Mouse (Mus musculus) limb, embryonic 13.5 days (tissue): Measurements from ENCODE around the gene Wdr18. TPM values are rescaled to one million over a fixed set of nuclear protein-coding genes. Genes with fewer than 3 reads are reported as not detected.

Source experiments
- ATAC-seq: fragments of 200-750 bp; cut with Nextera tagmentation; 2 replicates; pipeline ENCODE4 v1.8.0; 2017; ENCODE audit warnings: low read depth, moderate number of reproducible peaks, moderate TSS enrichment; ENCODE audit not compliant: low FRiP score
- H3K27ac ChIP-seq: fragments of 300-500 bp; sonication (generic); 2 replicates; pipeline ENCODE4 v1.5.1; 2015; ENCODE audit warnings: inconsistent platforms, mild to moderate bottlenecking, moderate library complexity
- H3K27me3 ChIP-seq: fragments of 300-500 bp; sonication (generic); 2 replicates; pipeline ENCODE4 v1.6.1; 2015; ENCODE audit warnings: mild to moderate bottlenecking, inconsistent platforms
- H3K36me3 ChIP-seq: fragments of 300-500 bp; sonication (generic); 2 replicates; pipeline ENCODE4 v1.6.1; 2015; ENCODE audit warnings: inconsistent platforms, mild to moderate bottlenecking, moderate library complexity
- H3K4me1 ChIP-seq: fragments of 300-500 bp; sonication (generic); 2 replicates; pipeline ENCODE4 v1.6.1; 2015; ENCODE audit warnings: inconsistent platforms
- H3K4me2 ChIP-seq: fragments of 300-500 bp; sonication (generic); replicated peaks from 2 replicates; pipeline ENCODE4 v1.6.1; 2015; ENCODE audit warnings: inconsistent platforms, mild to moderate bottlenecking, moderate library complexity
- H3K4me3 ChIP-seq: fragments of 300-500 bp; sonication (generic); 2 replicates; pipeline ENCODE4 v1.5.1; 2015; ENCODE audit warnings: moderate library complexity, mild to moderate bottlenecking, inconsistent platforms
- H3K9ac ChIP-seq: fragments of 300-500 bp; sonication (generic); 2 replicates; pipeline ENCODE4 v1.6.1; 2015; ENCODE audit warnings: mild to moderate bottlenecking, inconsistent platforms
- H3K9me3 ChIP-seq: fragments of 300-500 bp; sonication (generic); 2 replicates; pipeline ENCODE4 v1.6.1; 2016; ENCODE audit warnings: inconsistent platforms
- WGBS: fragments of 180-500 bp; shearing (Covaris S2); methylation state at CpG from one replicate; pipeline ENCODE4 v1.1.7; 2015; 5-methylcytosine and 5-hydroxymethylcytosine counted together
- polyA plus RNA-seq: library from polyadenylated mRNA; unstranded; fragments of >200 nt; fragmentation: Nextera tagmentation; extraction: Ambion mirVana; gene quantifications from 2 replicates; pipeline ENCODE4 v1.2.1, GENCODE M21; 2015

Wdr18 gene
- polyA plus RNA-seq, 1 experiment from 2014 or later = 106 TPM

DNA sequence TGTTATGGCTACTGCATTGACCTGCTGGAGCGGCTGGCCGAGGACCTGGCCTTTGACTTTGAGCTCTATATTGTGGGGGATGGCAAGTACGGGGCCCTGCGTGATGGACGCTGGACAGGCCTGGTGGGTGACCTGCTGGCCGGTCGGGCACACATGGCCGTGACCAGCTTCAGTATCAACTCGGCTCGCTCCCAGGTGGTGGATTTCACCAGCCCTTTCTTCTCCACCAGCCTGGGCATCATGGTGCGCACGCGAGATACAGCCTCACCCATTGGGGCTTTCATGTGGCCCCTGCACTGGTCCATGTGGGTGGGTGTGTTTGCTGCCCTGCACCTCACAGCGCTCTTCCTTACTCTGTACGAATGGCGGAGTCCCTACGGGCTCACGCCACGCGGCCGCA lies 14.1 kb downstream of the Wdr18 start:
- peaks cover 55% of the 10 kb centered on the region for H3K36me3 ChIP-seq
- WGBS = 88% methylated on average over 21 of the region's 21 CpGs
- peaks cover 37% of the 10 kb centered on the region for H3K27me3 ChIP-seq
- peaks cover 18% of the 10 kb centered on the region for H3K4me1 ChIP-seq
- no peak overlapping the region for H3K4me3 ChIP-seq
- no peak overlapping the region for H3K9ac ChIP-seq
- H3K9me3 ChIP-seq = no peaks in the 10 kb centered on the region
- no peak overlapping the region for H3K27ac ChIP-seq
- ATAC-seq = no peak
- H3K4me2 ChIP-seq = no peak overlapping the region

DNA sequence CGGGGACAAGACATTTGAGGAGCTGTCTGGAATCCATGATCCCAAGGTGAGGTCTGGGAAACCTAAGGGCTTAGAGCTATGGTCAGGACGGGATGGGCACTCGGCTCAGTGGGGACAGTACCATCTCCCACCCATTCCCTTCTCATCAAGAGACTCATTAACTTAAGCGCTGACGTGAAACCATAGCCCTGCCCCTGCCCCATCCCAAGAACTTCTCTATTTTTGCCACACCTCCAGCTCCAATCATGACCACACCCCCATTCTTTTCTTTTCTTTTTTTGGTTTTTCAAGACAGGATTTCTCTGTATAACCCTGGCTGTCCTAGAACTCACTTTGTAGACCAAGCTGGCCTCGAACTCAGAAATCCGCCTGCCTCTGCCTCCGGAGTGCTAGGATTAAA lies 14.7 kb downstream of the Wdr18 start:
- Histone ChIP-seq H3K4me3 (no peak overlapping the region), H3K36me3 (peaks cover 60% of the 10 kb centered on the region), H3K4me1 (peaks cover 13% of the 10 kb centered on the region), H3K9me3 (no peaks in the 10 kb centered on the region), H3K4me2 (no peak overlapping the region), H3K27ac (no peak overlapping the region), H3K27me3 (peaks cover 32% of the 10 kb centered on the region), H3K9ac (no peak overlapping the region)
- no peak for ATAC-seq
- WGBS = 93% methylated on average over 8 of the region's 8 CpGs

DNA sequence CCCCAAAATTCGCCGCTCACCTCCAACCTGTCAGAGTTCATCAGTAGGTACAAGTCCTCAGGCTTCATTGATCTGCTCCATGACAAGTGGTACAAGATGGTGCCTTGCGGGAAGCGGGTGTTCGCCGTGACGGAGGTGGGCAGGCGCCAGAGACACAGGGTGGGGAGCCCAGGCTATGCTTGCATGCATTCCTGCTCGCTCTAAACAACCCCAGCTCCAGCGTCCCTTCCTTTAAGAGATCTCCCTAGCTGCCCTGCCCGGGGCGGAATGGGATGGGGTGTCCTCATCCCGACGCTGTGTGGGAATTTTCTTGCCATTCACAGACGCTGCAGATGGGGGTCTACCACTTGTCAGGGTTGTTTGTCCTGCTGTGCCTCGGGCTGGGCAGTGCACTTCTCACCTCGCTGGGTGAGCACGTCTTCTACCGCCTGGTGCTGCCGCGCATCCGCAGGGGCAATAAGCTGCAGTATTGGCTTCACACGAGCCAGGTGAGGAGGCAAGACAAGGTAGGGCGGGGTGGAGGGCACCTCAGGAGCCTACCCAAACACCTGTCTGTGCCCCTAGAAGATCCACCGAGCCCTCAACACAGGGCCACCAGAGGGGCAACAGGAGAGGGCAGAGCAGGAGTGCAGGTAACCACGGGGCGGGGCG lies 16.2 kb downstream of the Wdr18 start:
- 85% methylated on average over 28 of the region's 28 CpGs for WGBS
- no peak overlapping the region for H3K9ac ChIP-seq
- peaks cover 20% of the 10 kb centered on the region for H3K27me3 ChIP-seq
- no peaks in the 10 kb centered on the region for H3K9me3 ChIP-seq
- H3K4me2 ChIP-seq = no peak overlapping the region
- no peak overlapping the region for H3K27ac ChIP-seq
- peaks cover 74% of the 10 kb centered on the region for H3K36me3 ChIP-seq
- H3K4me3 ChIP-seq = no peak overlapping the region
- no peak for ATAC-seq
- peaks cover 11% of the 10 kb centered on the region for H3K4me1 ChIP-seq

DNA sequence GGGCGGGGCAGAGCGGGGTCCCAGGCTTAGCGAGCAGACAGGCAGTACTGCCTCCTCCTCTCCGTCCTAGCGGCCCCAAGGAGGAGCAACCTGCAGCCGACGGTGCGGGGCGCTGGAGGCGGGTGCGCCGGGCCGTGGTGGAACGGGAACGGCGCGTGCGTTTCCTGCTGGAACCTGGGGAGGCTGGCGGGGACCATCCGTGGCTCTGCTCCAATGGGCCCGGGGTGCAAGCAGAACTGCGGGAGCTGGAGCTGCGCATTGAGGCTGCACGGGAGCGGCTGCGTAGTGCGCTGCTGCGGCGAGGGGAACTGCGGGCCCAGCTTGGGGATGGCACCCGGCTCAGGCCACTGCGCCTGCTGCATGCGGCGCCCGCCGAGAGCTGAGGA lies 16.8 kb downstream of the Wdr18 start:
- no peak for ATAC-seq
- Histone ChIP-seq H3K4me1 (peaks cover 13% of the 10 kb centered on the region; the same call in 1 of the 2 replicates), H3K36me3 (peaks cover 79% of the 10 kb centered on the region), H3K27ac (no peak overlapping the region), H3K9ac (no peak overlapping the region), H3K9me3 (no peaks in the 10 kb centered on the region), H3K4me2 (no peak overlapping the region), H3K27me3 (peaks cover 15% of the 10 kb centered on the region), H3K4me3 (no peak overlapping the region)
- WGBS = 77% methylated on average over 36 of the region's 36 CpGs

DNA sequence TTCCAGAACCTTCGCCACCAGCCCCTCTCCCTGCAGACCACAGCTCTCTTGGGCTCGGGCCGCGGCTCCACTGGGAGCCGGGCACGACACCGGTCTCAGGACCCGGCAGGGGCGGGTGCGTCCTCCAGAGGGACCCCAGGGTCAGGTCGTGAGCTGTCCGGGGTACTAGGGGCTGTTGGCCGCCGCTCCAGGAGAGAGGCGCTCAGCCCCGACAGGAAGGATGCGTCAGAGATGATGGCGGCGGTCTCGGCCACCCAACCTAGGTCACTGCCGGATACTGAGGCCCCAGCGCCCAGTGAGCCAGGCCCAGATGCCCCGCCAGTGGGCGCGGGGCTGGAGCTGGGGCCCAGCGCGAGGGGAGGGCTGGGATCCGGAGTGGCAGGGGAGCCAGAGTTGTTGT lies 17.4 kb downstream of the Wdr18 start:
- no peak overlapping the region for H3K4me3 ChIP-seq
- no peak overlapping the region for H3K9ac ChIP-seq
- H3K4me1 ChIP-seq = peaks cover 16% of the 10 kb centered on the region
- H3K27ac ChIP-seq = no peak overlapping the region
- H3K27me3 ChIP-seq = peaks cover 9% of the 10 kb centered on the region
- WGBS = 86% methylated on average over 27 of the region's 28 CpGs
- ATAC-seq = no peak
- peaks cover 79% of the 10 kb centered on the region for H3K36me3 ChIP-seq
- no peak overlapping the region for H3K4me2 ChIP-seq
- no peaks in the 10 kb centered on the region for H3K9me3 ChIP-seq

DNA sequence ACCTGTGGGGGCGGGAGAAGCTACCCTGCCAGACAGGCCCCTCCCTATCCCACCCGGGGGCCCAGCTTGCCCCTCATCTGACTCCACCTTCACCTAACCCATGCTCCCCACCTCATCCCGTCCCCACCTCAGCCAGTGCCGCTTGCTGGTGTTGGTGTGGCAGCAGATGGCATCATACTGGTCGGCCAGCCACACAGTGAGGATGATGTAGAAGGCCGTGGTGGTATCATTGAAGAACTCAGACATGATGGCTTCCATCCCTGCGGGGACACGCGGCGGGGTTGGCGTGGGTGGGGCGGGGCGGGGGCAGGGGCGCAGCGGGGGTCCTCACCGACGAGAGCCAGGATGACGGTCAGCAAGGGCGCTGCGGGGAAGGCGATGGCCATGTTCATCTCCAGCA lies 18.1 kb downstream of the Wdr18 start:
- no peak overlapping the region for H3K9ac ChIP-seq
- H3K4me1 ChIP-seq = peaks cover 23% of the 10 kb centered on the region
- H3K4me2 ChIP-seq = no peak overlapping the region
- peaks cover 1% of the 10 kb centered on the region; the same call in 1 of the 2 replicates for H3K27me3 ChIP-seq
- H3K36me3 ChIP-seq = peaks cover 79% of the 10 kb centered on the region
- no peak overlapping the region for H3K4me3 ChIP-seq
- no peaks in the 10 kb centered on the region for H3K9me3 ChIP-seq
- no peak overlapping the region for H3K27ac ChIP-seq
- ATAC-seq = no peak
- 94% methylated on average over 20 of the region's 21 CpGs for WGBS

DNA sequence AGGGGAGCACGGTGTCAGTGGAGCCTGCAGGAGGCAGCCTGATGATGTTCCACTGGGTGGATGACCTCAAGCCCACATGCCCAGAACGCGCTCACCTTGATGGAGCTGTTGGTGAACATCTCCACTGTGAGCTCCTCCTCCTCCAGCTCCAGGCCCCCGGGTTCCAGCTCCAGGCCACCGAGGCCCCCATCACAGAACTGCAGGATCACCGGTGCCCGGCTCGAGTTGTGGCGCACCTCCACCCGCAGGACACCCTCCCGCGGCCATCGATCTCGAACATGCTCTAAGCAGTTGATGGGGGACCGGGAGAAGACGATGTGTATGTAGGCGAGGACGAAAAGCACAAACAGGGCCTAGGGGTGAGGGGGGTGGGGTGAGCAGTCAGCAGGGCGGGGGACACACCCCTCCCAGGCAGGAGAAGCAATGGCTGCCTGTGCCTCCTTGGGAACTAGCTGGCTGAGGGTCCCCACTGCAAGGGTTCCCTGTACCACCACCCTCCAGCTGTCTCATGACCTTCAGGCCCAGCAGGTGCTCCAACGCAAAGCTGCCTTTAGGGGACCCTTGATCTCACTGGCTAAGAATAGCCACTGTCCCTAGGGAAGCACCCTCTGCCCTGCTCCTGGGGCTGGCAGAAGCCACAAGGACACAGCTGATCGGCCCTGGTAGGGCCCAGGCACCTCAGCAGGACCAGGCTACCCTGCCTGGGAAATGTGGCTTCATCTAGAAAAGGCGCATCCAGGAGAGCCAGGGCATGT lies 19.6 kb downstream of the Wdr18 start:
- Histone ChIP-seq H3K9me3 (no peaks in the 10 kb centered on the region), H3K27me3 (no peaks in the 10 kb centered on the region), H3K4me3 (no peak overlapping the region), H3K4me1 (peaks cover 29% of the 10 kb centered on the region), H3K36me3 (peaks cover 67% of the 10 kb centered on the region), H3K9ac (peak overlapping the region; percentile 19; the same call in 1 of the 2 replicates), H3K27ac (no peak overlapping the region), H3K4me2 (no peak overlapping the region)
- WGBS = 92% methylated on average over 22 of the region's 22 CpGs
- no peak for ATAC-seq

DNA sequence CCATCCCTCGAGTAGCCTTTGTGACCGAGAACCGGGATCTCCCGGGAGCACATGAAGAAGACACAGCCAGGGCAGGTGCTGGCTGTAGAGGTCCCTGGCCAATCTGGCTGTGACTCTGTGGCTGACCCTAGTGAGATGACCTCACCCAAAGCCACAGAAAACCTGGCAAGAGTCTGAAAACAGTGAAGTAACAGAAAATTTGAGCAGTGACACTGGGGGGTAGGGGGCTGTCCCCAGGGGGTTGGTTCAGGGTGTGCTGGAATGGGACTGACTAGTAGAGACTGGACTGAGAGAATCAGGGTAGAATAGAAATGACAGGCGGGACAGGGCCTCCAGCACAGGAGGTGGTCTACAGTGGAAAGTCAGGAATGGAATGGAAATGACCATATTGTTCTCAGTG lies 23.3 kb downstream of the Wdr18 start:
- Histone ChIP-seq H3K9ac (peak overlapping the region; percentile 92), H3K36me3 (peaks cover 32% of the 10 kb centered on the region), H3K4me1 (peaks cover 55% of the 10 kb centered on the region), H3K27me3 (no peaks in the 10 kb centered on the region), H3K4me3 (peak overlapping the region; percentile 74), H3K4me2 (peak overlapping the region; percentile 89), H3K9me3 (no peaks in the 10 kb centered on the region), H3K27ac (no peak overlapping the region)
- no peak for ATAC-seq
- 76% methylated on average over 5 of the region's 5 CpGs for WGBS

DNA sequence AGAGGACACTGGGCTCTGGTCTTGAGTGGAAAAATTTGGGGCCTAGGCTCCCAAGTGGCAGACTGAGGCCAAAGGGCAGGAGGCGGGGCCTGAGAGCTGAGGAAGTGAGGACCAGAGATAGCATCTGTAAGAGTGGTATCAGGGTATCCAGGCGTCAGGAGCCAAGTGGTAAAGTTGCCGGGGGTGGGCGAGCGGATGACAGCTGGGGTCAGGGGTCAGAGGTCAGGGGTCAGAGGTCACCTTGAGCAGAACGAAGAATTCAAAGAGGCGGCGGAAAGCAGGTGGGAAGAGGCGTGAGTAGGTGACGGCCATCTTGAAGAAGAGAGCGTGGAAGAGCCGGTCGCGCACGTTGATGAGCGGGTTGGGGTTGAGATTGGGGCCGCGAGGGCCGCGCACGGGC lies 23.7 kb downstream of the Wdr18 start:
- peak overlapping the region; percentile 89 for H3K4me2 ChIP-seq
- H3K36me3 ChIP-seq = peaks cover 28% of the 10 kb centered on the region
- H3K9me3 ChIP-seq = no peaks in the 10 kb centered on the region
- H3K4me3 ChIP-seq = peak overlapping the region; percentile 74
- H3K27me3 ChIP-seq = no peaks in the 10 kb centered on the region
- H3K4me1 ChIP-seq = peaks cover 57% of the 10 kb centered on the region
- under 1% methylated on average over 21 of the region's 21 CpGs for WGBS
- no peak for ATAC-seq
- H3K27ac ChIP-seq = peak overlapping the region; percentile 96
- H3K9ac ChIP-seq = peak overlapping the region; percentile 92

DNA sequence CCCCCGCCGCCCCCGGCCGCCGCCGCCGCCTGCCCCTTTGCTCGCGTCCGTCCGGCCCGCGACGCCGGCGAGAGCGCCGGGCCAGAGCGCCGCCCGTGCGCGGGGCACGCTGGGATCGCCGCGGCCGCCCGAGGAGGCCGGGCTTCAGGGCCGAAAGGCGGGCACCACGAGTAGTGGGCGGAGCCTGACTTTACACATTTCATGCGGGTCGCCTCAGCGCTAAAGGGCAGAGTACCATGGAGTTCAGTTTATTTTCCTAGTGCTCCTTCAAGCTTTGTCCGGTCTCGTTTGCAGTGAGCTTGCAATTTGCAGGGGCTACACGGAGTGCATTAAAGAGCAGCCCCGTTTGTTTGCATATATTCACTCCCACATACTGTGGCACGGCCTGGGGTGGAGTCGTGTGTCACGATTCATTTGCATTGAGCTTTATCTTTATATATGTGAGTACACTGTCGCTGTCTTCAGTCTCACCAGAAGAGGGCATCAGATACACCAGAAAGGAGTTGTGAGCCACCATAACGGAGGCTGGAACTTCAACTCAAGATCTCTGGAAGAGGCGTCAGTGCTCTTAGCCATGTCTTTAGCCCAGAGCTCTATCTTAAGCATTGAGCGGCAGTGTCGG lies 24.4 kb downstream of the Wdr18 start, which contains the start of gene Tmem259:
TSS of gene Tmem259 (minus strand) at position 136 of the 622 bp plus-strand sequence.
- Histone ChIP-seq H3K27me3 (no peaks in the 10 kb centered on the region), H3K27ac (peak within 1 kb of the TSS; percentile 97), H3K4me2 (peak within 1 kb of the TSS; percentile 89), H3K9me3 (no peaks in the 10 kb centered on the region), H3K9ac (peak within 1 kb of the TSS; percentile 92), H3K36me3 (peaks cover 21% of the 10 kb centered on the region), H3K4me3 (peak within 1 kb of the TSS; percentile 74), H3K4me1 (peaks cover 63% of the 10 kb centered on the region)
- 0% methylated on average over 32 of the region's 49 CpGs for WGBS
- ATAC-seq = peak; percentile 77

DNA sequence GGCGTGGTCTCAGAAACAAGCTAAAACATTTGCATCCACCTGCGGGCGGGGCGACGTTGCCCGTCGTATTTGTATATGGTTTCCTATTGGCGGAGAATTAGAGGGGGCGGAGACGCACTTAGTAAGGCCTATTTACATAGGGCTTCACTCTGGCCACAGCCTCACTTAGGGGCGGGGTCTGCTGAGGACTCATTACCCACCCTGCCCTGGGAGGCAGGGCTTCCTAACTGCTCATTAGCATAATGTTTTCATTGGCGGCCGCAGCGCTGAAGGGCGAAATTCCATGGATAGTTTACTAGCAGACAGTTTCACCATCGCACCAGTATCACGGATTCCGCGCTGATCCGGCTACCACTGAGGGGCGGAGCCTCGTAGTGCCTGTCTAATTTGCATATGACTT lies 24.9 kb downstream of the Wdr18 start:
- Histone ChIP-seq H3K4me3 (peak overlapping the region; percentile 74), H3K4me2 (peak overlapping the region; percentile 89), H3K27ac (peak overlapping the region; percentile 97), H3K27me3 (no peaks in the 10 kb centered on the region), H3K9me3 (no peaks in the 10 kb centered on the region), H3K4me1 (peaks cover 69% of the 10 kb centered on the region), H3K36me3 (peaks cover 18% of the 10 kb centered on the region), H3K9ac (peak overlapping the region; percentile 92)
- WGBS = under 1% methylated on average over 22 of the region's 22 CpGs
- peak; percentile 93 for ATAC-seq
